Mouse (Mus musculus) olfactory bulb, adult 2 months (tissue): ENCODE measurements around the gene Coq8b.

ENCODE experiments used
- CTCF ChIP-seq: fragments of 200-500 bp; IDR thresholded peaks from 2 replicates; pipeline ENCODE4 v1.5.1; 2012; ENCODE audit warnings: low read depth, mild to moderate bottlenecking, low read length, moderate library complexity; ENCODE audit not compliant: insufficient read depth
- POLR2A ChIP-seq: fragments of 200-500 bp; IDR thresholded peaks from 2 replicates; pipeline ENCODE4 v1.6.1; 2012; ENCODE audit warnings: mild to moderate bottlenecking, low read depth, low read length, moderate library complexity; ENCODE audit not compliant: insufficient read depth

DNA sequence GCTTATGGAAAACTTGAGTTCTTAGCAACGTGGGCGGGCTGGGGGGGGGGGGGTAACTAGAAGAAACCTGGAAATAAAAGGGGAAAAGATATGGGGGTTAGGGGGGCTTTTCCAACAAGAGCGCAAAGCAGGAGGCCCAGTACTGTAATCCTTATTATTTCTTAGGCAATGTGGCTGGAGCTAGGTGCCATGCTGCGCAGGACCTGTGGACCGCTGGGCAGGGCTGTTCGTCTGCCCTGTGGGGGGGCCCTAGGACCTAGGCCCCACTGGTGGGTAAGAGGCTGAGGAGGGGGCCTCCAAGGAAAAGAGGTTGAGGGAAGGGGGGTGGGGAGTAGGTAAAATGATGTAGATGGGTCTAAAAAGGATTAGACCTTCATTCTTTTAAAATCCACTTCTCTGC lies 477 bp downstream of the Coq8b start:
- 0 out of 2 replicates have a peak, but pooled peaks have one; percentile 0 for TF ChIP-seq POLR2A
- TF ChIP-seq CTCF, result no peak
